16 mouse cellular contexts compared by ENCODE assay signal in genomic region chr14:121399676-121400075, GRCm38 (mm10).
"Had no signal": no experiment of that assay in that cellular context is flagged by ENCODE, and none has a peak within 500 bp of the region (broad histone marks: within the 10 kb centered on the region; RNA-seq: fewer than 3 reads in every experiment).

No protein-coding gene starts in this region.

- H3K4me1 ChIP-seq: limb, embryonic 12.5 days; liver, embryonic 15.5 days; megakaryocyte, embryonic 14.5 days; midbrain, embryonic 12.5 days had no signal

- H3K27me3 ChIP-seq: limb, embryonic 12.5 days; midbrain, embryonic 12.5 days had no signal

- DNase-seq: kidney, adult 11 months; kidney, postnatal 10 days; kidney, postnatal 4 days; liver; lung, adult 2 months; lung, postnatal 10 days; right cerebral cortex, adult 18-20 months; right cerebral cortex, postnatal 25 days; thymus, postnatal 14 days had no signal

- H3K36me3 ChIP-seq: limb, embryonic 12.5 days; liver, embryonic 15.5 days; midbrain, embryonic 12.5 days had no signal

- H3K9me3 ChIP-seq: limb, embryonic 12.5 days; liver, embryonic 15.5 days; midbrain, embryonic 12.5 days had no signal

- H3K4me3 ChIP-seq: layer of hippocampus, adult 2 months; limb, embryonic 12.5 days; liver, embryonic 15.5 days; megakaryocyte, embryonic 14.5 days; midbrain, embryonic 12.5 days had no signal

- ATAC-seq: midbrain, embryonic 16.5 days had no signal

- H3K4me2 ChIP-seq: limb, embryonic 12.5 days; liver, embryonic 15.5 days; midbrain, embryonic 12.5 days had no signal

- H3K9ac ChIP-seq: limb, embryonic 12.5 days; liver, embryonic 15.5 days; midbrain, embryonic 12.5 days had no signal

- H3K27ac ChIP-seq: layer of hippocampus, adult 2 months; limb, embryonic 12.5 days; liver, embryonic 15.5 days; macrophage; midbrain, embryonic 12.5 days had no signal
